Mouse (Mus musculus): Measurements from ENCODE around the gene A930017K11Rik. TPM values are rescaled to one million over a fixed set of nuclear protein-coding genes. Genes with fewer than 3 reads are reported as not detected.

A930017K11Rik gene
- polyA plus RNA-seq, 1 experiment from 2014 or later = 0.09 TPM

DNA sequence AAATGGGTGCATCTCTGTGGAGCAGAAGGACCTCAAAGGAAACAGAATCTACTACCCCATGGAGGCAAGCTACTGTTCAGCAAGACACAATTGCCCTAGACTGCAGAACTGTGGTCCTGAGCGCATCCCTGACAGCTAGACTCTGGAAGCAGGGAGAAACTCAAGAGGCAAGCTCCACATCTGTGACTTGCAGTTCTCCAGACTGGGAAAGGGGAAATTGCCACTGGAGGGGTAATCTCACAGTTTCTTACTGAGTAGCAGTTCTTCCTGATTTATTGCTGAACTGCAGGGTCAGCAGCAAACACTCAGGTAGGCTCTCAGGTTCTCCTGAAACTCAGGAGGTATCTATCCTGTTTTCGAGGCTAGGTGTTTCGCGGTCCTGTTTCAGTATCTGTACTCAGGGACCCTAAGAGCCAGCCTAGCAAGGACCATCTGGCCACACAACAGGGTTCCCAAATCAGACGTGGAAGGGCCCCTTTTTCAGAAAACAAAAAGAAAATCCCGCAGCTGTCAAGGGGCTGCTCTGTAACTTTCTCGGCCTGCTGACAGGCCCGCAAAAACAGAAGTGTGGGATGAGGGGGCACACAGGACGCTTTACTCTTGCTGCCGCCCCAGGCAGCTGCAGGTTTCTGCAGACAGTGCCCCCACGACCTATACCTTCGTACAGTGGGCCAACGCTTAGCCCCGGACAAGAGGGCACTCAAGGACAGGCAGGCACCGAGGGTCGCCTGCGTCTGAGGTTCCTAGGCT lies 32.4 kb upstream of the A930017K11Rik start:
- peak overlapping the region; percentile 90 for H3K9ac ChIP-seq (ENCODE audit: low read depth, low read length)
- H3K27ac ChIP-seq (ENCODE audit: low read depth, low read length) = peak overlapping the region; percentile 91
- peaks cover 11% of the 10 kb centered on the region; the same call in 1 of the 2 replicates for H3K36me3 ChIP-seq (ENCODE audit: control insufficient read depth, insufficient read depth)
- ATAC-seq = no peak
- H3K4me2 ChIP-seq (replicated peaks; ENCODE audit: low read depth) = peak overlapping the region; percentile 90
- no peaks in the 10 kb centered on the region for H3K9me3 ChIP-seq (ENCODE audit: control insufficient read depth)
- no peak for TF ChIP-seq CTCF (IDR thresholded peaks at IDR 0.05; ENCODE audit: low read depth)
- H3K27me3 ChIP-seq (replicated peaks; ENCODE audit: control insufficient read depth, insufficient read depth, low read length) = no peaks in the 10 kb centered on the region
- 8% methylated on average over 17 of the region's 17 CpGs for WGBS
- H3K4me1 ChIP-seq (replicated peaks; ENCODE audit: control insufficient read depth, insufficient read depth, low read length) = peaks cover 9% of the 10 kb centered on the region; the same call in 1 of the 2 replicates
- peak overlapping the region; percentile 87 for H3K4me3 ChIP-seq (ENCODE audit: low read depth, low read length)

DNA sequence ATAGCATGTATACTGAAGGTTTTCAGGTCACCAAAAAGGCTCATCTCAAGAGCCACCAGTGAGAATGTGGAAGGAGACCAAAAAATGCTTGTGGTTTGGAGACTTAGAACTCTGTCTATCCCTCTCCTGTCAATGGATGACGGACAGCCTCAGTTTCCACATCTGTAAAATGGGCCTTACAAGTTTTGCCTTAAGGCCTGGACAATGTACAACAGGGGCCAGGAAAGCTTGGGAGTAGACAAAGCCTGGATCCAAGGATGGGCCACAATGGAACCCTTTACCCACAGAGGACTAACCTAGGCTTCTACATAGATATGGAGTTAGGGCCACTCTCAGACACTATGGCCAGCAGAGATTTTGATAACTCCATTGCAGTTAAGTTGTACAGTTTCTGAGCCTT lies 31.7 kb upstream of the A930017K11Rik start:
- no peaks in the 10 kb centered on the region for H3K9me3 ChIP-seq (ENCODE audit: control insufficient read depth)
- H3K27me3 ChIP-seq (replicated peaks; ENCODE audit: control insufficient read depth, insufficient read depth, low read length) = no peaks in the 10 kb centered on the region
- peaks cover 5% of the 10 kb centered on the region; the same call in 1 of the 2 replicates for H3K36me3 ChIP-seq (ENCODE audit: control insufficient read depth, insufficient read depth)
- H3K4me3 ChIP-seq (ENCODE audit: low read depth, low read length) = peak overlapping the region; percentile 87; the same call in 1 of the 2 replicates
- peak overlapping the region; percentile 90 for H3K4me2 ChIP-seq (replicated peaks; ENCODE audit: low read depth)
- H3K9ac ChIP-seq (ENCODE audit: low read depth, low read length) = no peak overlapping the region; the same call in 1 of the 2 replicates
- TF ChIP-seq CTCF (IDR thresholded peaks at IDR 0.05; ENCODE audit: low read depth) = no peak
- ATAC-seq = no peak
- peak overlapping the region; percentile 91; the same call in 1 of the 2 replicates for H3K27ac ChIP-seq (ENCODE audit: low read depth, low read length)
- H3K4me1 ChIP-seq (replicated peaks; ENCODE audit: control insufficient read depth, insufficient read depth, low read length) = peaks cover 14% of the 10 kb centered on the region; the same call in 1 of the 2 replicates
- 94% methylated on average over 1 of the region's 1 CpGs for WGBS

DNA sequence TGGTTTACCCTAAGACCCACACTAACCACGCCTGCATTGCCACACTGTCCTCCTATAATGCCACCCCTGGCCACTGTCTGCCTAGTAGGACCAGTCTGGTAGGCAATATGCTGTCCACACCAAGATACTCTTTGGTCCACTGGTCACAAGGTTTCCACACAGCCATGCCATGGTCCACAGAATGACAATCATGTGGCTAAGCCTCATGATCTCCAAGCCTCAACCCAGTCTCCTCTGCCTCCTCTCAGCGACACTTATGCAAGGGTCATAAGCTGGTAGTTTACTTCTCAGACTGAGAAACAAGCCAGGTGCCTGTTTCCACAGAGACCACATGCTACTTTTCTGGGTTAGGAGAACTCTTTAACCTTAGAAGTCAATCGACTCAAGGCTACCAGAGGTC lies 30.5 kb upstream of the A930017K11Rik start:
- Histone ChIP-seq H3K36me3 (ENCODE audit: control insufficient read depth, insufficient read depth) (no peaks in the 10 kb centered on the region), H3K27me3 (replicated peaks; ENCODE audit: control insufficient read depth, insufficient read depth, low read length) (no peaks in the 10 kb centered on the region), H3K9ac (ENCODE audit: low read depth, low read length) (no peak overlapping the region), H3K4me2 (replicated peaks; ENCODE audit: low read depth) (no peak overlapping the region), H3K27ac (ENCODE audit: low read depth, low read length) (peak overlapping the region; percentile 22), H3K9me3 (ENCODE audit: control insufficient read depth) (no peaks in the 10 kb centered on the region), H3K4me1 (replicated peaks; ENCODE audit: control insufficient read depth, insufficient read depth, low read length) (peaks cover 16% of the 10 kb centered on the region; the same call in 1 of the 2 replicates), H3K4me3 (ENCODE audit: low read depth, low read length) (no peak overlapping the region)
- peak; percentile 10; the same call in 1 of the 2 replicates for ATAC-seq
- WGBS = 64% methylated on average over 3 of the region's 3 CpGs
- no peak for TF ChIP-seq CTCF (IDR thresholded peaks at IDR 0.05; ENCODE audit: low read depth)

DNA sequence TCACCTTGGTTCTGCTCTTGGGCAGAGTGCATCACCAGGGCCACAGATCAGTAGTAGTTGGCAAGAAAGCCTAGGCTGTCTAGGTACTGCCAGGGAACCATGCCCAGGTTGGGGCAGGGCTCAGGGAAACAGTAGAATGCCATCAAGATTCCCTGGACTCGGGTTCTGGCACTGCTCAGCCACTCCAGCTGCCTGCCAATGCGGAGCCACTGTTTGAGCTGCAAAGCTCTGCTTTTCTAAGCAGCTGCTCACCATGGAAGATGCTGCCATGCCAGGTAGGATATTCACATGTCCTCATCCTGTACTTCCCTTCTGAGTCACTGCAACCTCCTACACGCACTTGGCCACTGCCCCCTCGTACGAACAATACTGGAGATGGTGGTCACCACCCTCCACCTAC lies 28.5 kb upstream of the A930017K11Rik start:
- Histone ChIP-seq H3K9ac (ENCODE audit: low read depth, low read length) (no peak overlapping the region), H3K27me3 (replicated peaks; ENCODE audit: control insufficient read depth, insufficient read depth, low read length) (no peaks in the 10 kb centered on the region), H3K4me2 (replicated peaks; ENCODE audit: low read depth) (no peak overlapping the region; the same call in 1 of the 2 replicates), H3K4me1 (replicated peaks; ENCODE audit: control insufficient read depth, insufficient read depth, low read length) (peaks cover 16% of the 10 kb centered on the region; the same call in 1 of the 2 replicates), H3K9me3 (ENCODE audit: control insufficient read depth) (no peaks in the 10 kb centered on the region), H3K36me3 (ENCODE audit: control insufficient read depth, insufficient read depth) (peaks cover 3% of the 10 kb centered on the region; the same call in 1 of the 2 replicates), H3K27ac (ENCODE audit: low read depth, low read length) (peak overlapping the region; percentile 87), H3K4me3 (ENCODE audit: low read depth, low read length) (no peak overlapping the region)
- ATAC-seq = no peak
- TF ChIP-seq CTCF (IDR thresholded peaks at IDR 0.05; ENCODE audit: low read depth) = no peak
- 81% methylated on average over 5 of the region's 5 CpGs for WGBS

DNA sequence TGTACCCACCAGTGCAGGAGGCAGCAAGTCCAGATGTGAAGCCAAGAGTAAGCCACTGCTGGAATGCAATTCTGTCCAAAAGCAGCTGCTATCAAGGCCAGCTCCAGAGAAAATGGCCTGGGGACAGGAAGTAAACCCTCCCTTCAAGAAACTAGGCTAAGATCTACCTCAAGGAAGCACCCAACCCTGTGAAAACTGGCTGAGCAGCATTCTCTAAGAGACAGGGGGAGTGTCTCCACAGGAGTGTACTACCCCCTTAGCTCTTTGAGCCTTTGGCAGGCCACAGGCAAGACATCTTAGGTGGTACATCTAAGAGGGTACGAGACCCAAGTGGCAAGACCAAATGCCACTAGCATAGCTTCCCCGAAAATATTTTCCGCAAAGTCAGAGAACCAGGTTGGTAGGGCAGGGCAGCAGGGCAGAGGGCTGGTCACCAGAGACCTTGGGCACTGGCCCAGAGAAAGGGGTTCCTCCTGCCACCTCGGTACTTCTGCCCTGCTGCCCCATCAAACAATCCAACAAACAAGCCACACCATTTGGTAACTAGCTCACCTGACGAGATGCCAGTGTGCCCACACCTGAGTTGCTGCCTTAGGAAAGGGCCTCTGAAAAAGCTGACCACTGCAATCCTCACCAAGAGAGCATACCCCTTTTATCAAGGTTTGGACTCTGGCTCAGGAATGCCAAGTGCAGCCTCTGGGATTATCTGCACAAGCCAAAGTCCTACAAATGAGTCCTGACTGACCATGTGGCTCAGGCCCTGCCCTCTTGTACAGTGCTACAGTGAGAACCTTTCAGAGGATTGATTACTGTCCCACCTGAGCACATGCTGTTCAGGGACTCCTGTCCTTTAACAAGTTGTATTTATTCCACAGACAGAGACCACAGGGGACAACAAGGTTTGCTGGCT lies 27.7 kb upstream of the A930017K11Rik start:
- TF ChIP-seq CTCF (IDR thresholded peaks at IDR 0.05; ENCODE audit: low read depth) = no peak
- Histone ChIP-seq H3K9ac (ENCODE audit: low read depth, low read length) (0 out of 2 replicates have a peak overlapping the region, but pooled peaks have one; percentile 5), H3K4me1 (replicated peaks; ENCODE audit: control insufficient read depth, insufficient read depth, low read length) (peaks cover 16% of the 10 kb centered on the region; the same call in 1 of the 2 replicates), H3K4me2 (replicated peaks; ENCODE audit: low read depth) (peak overlapping the region; percentile 47), H3K27ac (ENCODE audit: low read depth, low read length) (peak overlapping the region; percentile 87), H3K27me3 (replicated peaks; ENCODE audit: control insufficient read depth, insufficient read depth, low read length) (no peaks in the 10 kb centered on the region), H3K36me3 (ENCODE audit: control insufficient read depth, insufficient read depth) (peaks cover 3% of the 10 kb centered on the region; the same call in 1 of the 2 replicates), H3K9me3 (ENCODE audit: control insufficient read depth) (no peaks in the 10 kb centered on the region), H3K4me3 (ENCODE audit: low read depth, low read length) (no peak overlapping the region)
- WGBS = 67% methylated on average over 5 of the region's 5 CpGs
- peak; percentile 79 for ATAC-seq

All from intestine, postnatal 0 days (tissue).